Mouse (Mus musculus): ENCODE results near the gene Vmn1r61. TPM values are rescaled to one million over a fixed set of nuclear protein-coding genes. Genes with fewer than 3 reads are reported as not detected.

Vmn1r61 gene
- not detected in 2 replicates for polyA plus RNA-seq (2012; ENCODE audit: low replicate concordance)

DNA sequence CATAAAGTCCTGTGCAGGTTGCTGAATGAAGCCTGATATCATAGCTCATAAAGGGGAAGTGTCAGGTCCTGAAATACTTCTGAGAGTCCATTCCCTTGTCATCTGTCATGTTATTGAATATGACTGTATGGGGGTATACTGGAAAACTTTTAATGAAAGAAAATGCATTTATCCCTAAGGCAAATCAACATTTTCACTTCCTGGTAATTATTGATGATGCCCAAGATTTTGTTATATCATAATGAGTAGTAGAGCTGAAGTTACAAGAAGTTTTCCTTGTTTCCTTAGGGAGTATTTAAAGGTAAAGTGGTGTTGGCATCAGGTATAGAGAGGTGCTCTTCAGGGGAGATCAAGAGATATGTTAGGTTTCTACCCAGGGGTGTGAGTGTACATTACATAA lies at the start of gene Vmn1r61:
TSS of gene Vmn1r61 (minus strand) at position 101 of the 400 bp plus-strand sequence.

Other genes starting within 250 kb of the Vmn1r61 start
- not detected in 2 replicates for gene Vmn1r58, start 199.9 kb downstream of the Vmn1r61 start, polyA plus RNA-seq (2012; ENCODE audit: low replicate concordance)
- not detected in 2 replicates for gene Vmn1r59, start 156.5 kb downstream of the Vmn1r61 start, polyA plus RNA-seq (2012; ENCODE audit: low replicate concordance)
- gene Vmn2r28, start 119.3 kb downstream of the Vmn1r61 start, polyA plus RNA-seq (2012; ENCODE audit: low replicate concordance): not detected in 2 replicates
- not detected in 2 replicates for gene Vmn1r60, start 66.0 kb downstream of the Vmn1r61 start, polyA plus RNA-seq (2012; ENCODE audit: low replicate concordance)
- not detected in 2 replicates for gene Vmn1r62, start 60.3 kb upstream of the Vmn1r61 start, polyA plus RNA-seq (2012; ENCODE audit: low replicate concordance)
- gene Vmn1r63, start 192.2 kb upstream of the Vmn1r61 start, polyA plus RNA-seq (2012; ENCODE audit: low replicate concordance): not detected in 2 replicates